Mouse (Mus musculus) left cerebral cortex, adult 6 months (tissue): ENCODE results near the gene Mcfd2. TPM values are rescaled to one million over a fixed set of nuclear protein-coding genes. Genes with fewer than 3 reads are reported as not detected.

Source experiments
- long read RNA-seq, 2 experiments: library from polyadenylated mRNA; unstranded; transcript quantifications; one replicate each; pipeline ENCODE4 v2.0.0; 2019 to 2020
- polyA plus RNA-seq: library from polyadenylated mRNA; unstranded; fragments of <200 nt; fragmentation: Nextera tagmentation; gene quantifications from 2 replicates; pipeline ENCODE4 v1.2.3, GENCODE M21; 2021

The Mcfd2 gene
- 89.4 and 102 TPM in 2 replicates for polyA plus RNA-seq
- long read RNA-seq, experiment 1, transcript Mcfd2-201 (4 exons, 2,038 nt), result major isoform, 605 of 754 reads
- long read RNA-seq, experiment 1, transcript Mcfd2-206 (5 exons, 603 nt), result minor isoform, 17 of 754 reads
- long read RNA-seq, experiment 1, transcript Mcfd2-204 (5 exons, 2,017 nt), result minor isoform, 24 of 754 reads
- long read RNA-seq, experiment 1, partial matches to known transcripts, result 23 of 754 reads
- long read RNA-seq, experiment 1, other reads (novel, unspliced or antisense), result 82 of 754 reads
- long read RNA-seq, experiment 2, transcript Mcfd2-201 (4 exons, 2,038 nt), result major isoform, 131 of 170 reads
- long read RNA-seq, experiment 2, partial matches to known transcripts, result 12 of 170 reads
- long read RNA-seq, experiment 2, other reads (novel, unspliced or antisense), result 20 of 170 reads

DNA sequence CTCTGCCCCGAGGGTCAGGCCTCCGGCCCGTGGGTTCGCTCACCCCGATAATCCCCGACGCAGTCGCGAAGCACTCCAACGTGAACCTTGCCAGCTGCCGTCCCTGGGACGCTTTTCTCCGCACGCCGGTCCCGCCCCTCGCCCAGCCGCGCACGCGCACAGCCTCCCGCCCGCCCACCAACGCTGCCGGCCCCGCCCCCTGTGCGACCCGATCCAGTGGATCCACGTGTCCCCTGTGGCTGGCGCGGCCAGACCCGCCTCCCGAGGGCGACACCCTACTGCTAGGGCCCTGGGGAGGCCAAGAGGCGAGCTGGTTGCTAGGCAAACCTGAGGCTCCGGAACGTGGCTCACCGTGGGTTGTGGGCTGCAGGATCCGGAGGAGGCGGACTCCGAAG lies at the start of gene Mcfd2:
Gene Mcfd2 (minus strand): TSS at position 144 of the 395 bp plus-strand sequence.

DNA sequence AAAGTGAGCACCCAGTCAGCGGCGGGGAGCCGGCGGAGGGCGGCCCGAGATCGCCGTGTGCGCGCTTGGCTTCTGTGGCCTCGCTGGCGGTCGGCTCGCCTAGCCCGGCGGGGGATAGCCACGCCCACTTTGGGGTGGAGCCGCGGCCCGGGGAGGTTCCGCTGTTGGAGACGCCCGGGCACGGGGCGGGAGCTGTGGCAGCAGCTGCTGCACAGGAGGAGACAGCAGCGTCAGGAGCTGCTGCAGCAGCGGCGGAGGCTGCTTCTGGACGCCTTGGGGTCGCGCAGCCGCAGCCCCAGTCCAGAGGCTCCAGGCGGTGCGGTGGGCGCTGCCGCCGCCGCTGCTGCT lies 16.9 kb upstream of the Mcfd2 start, which contains the start of gene Ttc7:
Gene Ttc7 (plus strand): TSS at position 181 of the 348 bp plus-strand sequence.

Other genes with a start within 250 kb of the Mcfd2 start
- gene Pigf, start 240.5 kb downstream of the Mcfd2 start, polyA plus RNA-seq, result 31.9 TPM in 2 replicates
- gene Cript, start 240.4 kb downstream of the Mcfd2 start, polyA plus RNA-seq, result 166 and 200 TPM in 2 replicates
- 23.3 and 40.0 TPM in 2 replicates for gene Socs5, start 158.3 kb downstream of the Mcfd2 start, polyA plus RNA-seq
- 7.0 and 8.4 TPM in 2 replicates for gene Ttc7, start 17.0 kb upstream of the Mcfd2 start, polyA plus RNA-seq
- gene Stpg4, start 161.8 kb upstream of the Mcfd2 start, polyA plus RNA-seq, result not detected in 2 replicates
- gene Calm2, start 181.0 kb upstream of the Mcfd2 start, polyA plus RNA-seq, result 3,375 and 4,545 TPM in 2 replicates